Mouse (Mus musculus) bone marrow macrophage, adult 2 months (primary cell): ENCODE results near the gene Csgalnact2.

Experiments
- CTCF ChIP-seq: IDR thresholded peaks from 2 replicates; pipeline ENCODE4 v1.5.1; 2012; ENCODE audit warnings: low read depth, mild to moderate bottlenecking, low read length, moderate library complexity
- POLR2A ChIP-seq: IDR thresholded peaks from 2 replicates; pipeline ENCODE4 v1.6.1; 2012; ENCODE audit warnings: mild to moderate bottlenecking, low read depth, low read length, borderline replicate concordance

GRCm38 (mm10) chr6:118186620-118187284 is 47.8 kb upstream of the Csgalnact2 start:
- TF ChIP-seq CTCF (no peak), POLR2A (no peak)
